In the genomic region with DNA sequence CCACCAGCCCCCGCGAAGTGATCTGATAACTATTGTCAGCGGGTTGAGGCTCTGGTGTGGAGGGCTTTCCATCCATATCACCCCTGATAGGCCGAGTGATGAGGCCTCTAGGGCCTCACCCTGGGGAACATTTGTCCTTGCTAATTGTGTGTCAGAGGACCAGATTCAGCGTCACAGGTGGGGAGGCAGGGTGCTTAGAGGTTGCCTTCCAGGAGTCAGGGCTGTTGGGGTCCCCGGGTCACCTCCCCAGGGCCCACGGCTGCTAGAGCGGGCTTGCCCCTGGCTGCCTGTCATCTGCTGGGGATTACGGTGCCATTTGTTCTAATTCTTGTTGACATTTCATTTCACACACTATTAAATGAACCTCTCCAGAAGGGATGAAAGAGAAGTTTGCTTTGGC, we compare ENCODE assay signal across 23 mouse cellular contexts. TPM values are rescaled to one million over a fixed set of nuclear protein-coding genes. Genes with fewer than 3 reads are reported as not detected.
A peak's percentile ranks its signal among the peaks of the same experiment; 100 is the strongest.
DNase-seq lines count a peak whose midpoint lies in the region; ATAC-seq lines count a peak whose summit lies in the region.
"Had no signal": no experiment of that assay in that cellular context is flagged by ENCODE, and none has a peak within 500 bp of the region (broad histone marks: within the 10 kb centered on the region; RNA-seq: fewer than 3 reads in every experiment).

No protein-coding gene starts in this region.

- no peaks in the 10 kb centered on the region for H3K27me3 ChIP-seq in midbrain, embryonic 11.5 days (ENCODE audit: control insufficient read depth, insufficient read depth, low read length)
- H3K27me3 ChIP-seq in midbrain, embryonic 10.5 days (ENCODE audit: low read depth, poor library complexity, severe bottlenecking): no peaks in the 10 kb centered on the region
- H3K27me3 ChIP-seq in embryonic facial prominence, embryonic 11.5 days (ENCODE audit: control insufficient read depth, insufficient read depth, low read length): no peaks in the 10 kb centered on the region
- H3K27me3 ChIP-seq in neural tube, embryonic 13.5 days: no peaks in the 10 kb centered on the region
- H3K27me3 ChIP-seq: heart, embryonic 15.5 days; midbrain, embryonic 12.5 days had no signal

- WGBS in midbrain, embryonic 11.5 days: 70% methylated on average over 9 of the region's 9 CpGs
- 71% methylated on average over 9 of the region's 9 CpGs for whole genome bisulfite sequencing in midbrain, embryonic 10.5 days
- 32% methylated on average over 9 of the region's 9 CpGs for WGBS in embryonic facial prominence, embryonic 11.5 days
- 57% methylated on average over 9 of the region's 9 CpGs for WGBS in neural tube, embryonic 13.5 days

- H3K4me2 ChIP-seq in midbrain, embryonic 11.5 days: no peak overlapping the region
- H3K4me2 ChIP-seq in embryonic facial prominence, embryonic 11.5 days (ENCODE audit: low read depth, low read length): no peak overlapping the region
- H3K4me2 ChIP-seq in neural tube, embryonic 13.5 days: no peak overlapping the region
- H3K4me2 ChIP-seq: heart, embryonic 15.5 days; midbrain, embryonic 12.5 days had no signal

- H3K4me3 ChIP-seq in midbrain, embryonic 11.5 days (ENCODE audit: low read depth, low read length): no peak overlapping the region
- H3K4me3 ChIP-seq in midbrain, embryonic 10.5 days: no peak overlapping the region
- H3K4me3 ChIP-seq in embryonic facial prominence, embryonic 11.5 days (ENCODE audit: low read depth, low read length): no peak overlapping the region
- H3K4me3 ChIP-seq in neural tube, embryonic 13.5 days: no peak overlapping the region
- H3K4me3 ChIP-seq: gastrocnemius, adult 2 months; heart, embryonic 15.5 days; midbrain, embryonic 12.5 days had no signal

- H3K9me3 ChIP-seq in midbrain, embryonic 11.5 days (ENCODE audit: control insufficient read depth, low read length): no peaks in the 10 kb centered on the region
- H3K9me3 ChIP-seq in midbrain, embryonic 10.5 days (replicated peaks): no peaks in the 10 kb centered on the region
- no peaks in the 10 kb centered on the region for H3K9me3 ChIP-seq in embryonic facial prominence, embryonic 11.5 days (replicated peaks; ENCODE audit: control insufficient read depth, low read length)
- H3K9me3 ChIP-seq in neural tube, embryonic 13.5 days: no peaks in the 10 kb centered on the region
- H3K9me3 ChIP-seq: heart, embryonic 15.5 days; midbrain, embryonic 12.5 days had no signal

- peak; percentile 72 for ATAC-seq in midbrain, embryonic 11.5 days (ENCODE audit: low FRiP score)
- ATAC-seq in embryonic facial prominence, embryonic 11.5 days (replicated peaks; ENCODE audit: insufficient number of reproducible peaks, low FRiP score, low TSS enrichment, low read depth): no peak
- ATAC-seq in neural tube, embryonic 13.5 days (ENCODE audit: low read depth): no peak; the same call in 1 of the 2 replicates
- ATAC-seq in erythroblast, adult 5-6 weeks (replicated peaks; ENCODE audit: low FRiP score, poor library complexity, severe bottlenecking): no peak
- ATAC-seq in megakaryocyte, adult 5-6 weeks (ENCODE audit: poor library complexity, severe bottlenecking): no peak
- ATAC-seq: activated CD4-positive, CD25-positive, alpha-beta regulatory T cell, adult 4 months; inflammation-experienced regulatory T-cells, adult 6 months had no signal

- peaks cover 8% of the 10 kb centered on the region for H3K4me1 ChIP-seq in midbrain, embryonic 11.5 days (ENCODE audit: control insufficient read depth, insufficient read depth, low read length)
- peaks cover 26% of the 10 kb centered on the region for H3K4me1 ChIP-seq in midbrain, embryonic 10.5 days
- no peaks in the 10 kb centered on the region; the same call in 1 of the 2 replicates for H3K4me1 ChIP-seq in embryonic facial prominence, embryonic 11.5 days (ENCODE audit: control insufficient read depth, insufficient read depth, low read length)
- H3K4me1 ChIP-seq in neural tube, embryonic 13.5 days (replicated peaks): peaks cover 29% of the 10 kb centered on the region
- H3K4me1 ChIP-seq: heart, embryonic 15.5 days had no signal

- H3K9ac ChIP-seq in midbrain, embryonic 11.5 days (ENCODE audit: low read length): no peak overlapping the region
- H3K9ac ChIP-seq in embryonic facial prominence, embryonic 11.5 days (replicated peaks; ENCODE audit: low read length): no peak overlapping the region
- no peak overlapping the region for H3K9ac ChIP-seq in neural tube, embryonic 13.5 days
- H3K9ac ChIP-seq: heart, embryonic 15.5 days; midbrain, embryonic 12.5 days had no signal

- DNase-seq in embryo, embryonic 10 days (ENCODE audit: low spot score): peak; percentile 32
- no peak for DNase-seq in embryo, embryonic 9.5 days (ENCODE audit: extremely low spot score)
- DNase-seq in midbrain, embryonic 11.5 days (ENCODE audit: low spot score, missing footprints): peak; percentile 71
- no peak for DNase-seq in midbrain, embryonic 10.5 days (ENCODE audit: low spot score)
- peak; percentile 38 for DNase-seq in embryonic facial prominence, embryonic 11.5 days (ENCODE audit: low spot score)
- DNase-seq: adrenal gland, postnatal 10 days; cerebellum, adult 18-20 months; cerebellum, postnatal 25 days; gastrocnemius, adult 2 months; heart, postnatal 36 days; kidney, adult 2 months; kidney, postnatal 10 days; left cerebral cortex, postnatal 4 days; lung, postnatal 4 days; thymus, postnatal 14 days had no signal

- no peak overlapping the region for H3K27ac ChIP-seq in midbrain, embryonic 11.5 days (ENCODE audit: low read depth, low read length)
- no peak overlapping the region for H3K27ac ChIP-seq in midbrain, embryonic 10.5 days (replicated peaks)
- H3K27ac ChIP-seq in embryonic facial prominence, embryonic 11.5 days (replicated peaks; ENCODE audit: low read depth, low read length): no peak overlapping the region
- 0 out of 2 replicates have a peak overlapping the region, but pooled peaks have one; percentile 6 for H3K27ac ChIP-seq in neural tube, embryonic 13.5 days (replicated peaks)
- H3K27ac ChIP-seq: gastrocnemius, adult 2 months; heart, embryonic 15.5 days had no signal

- H3K36me3 ChIP-seq in midbrain, embryonic 11.5 days (ENCODE audit: control insufficient read depth, insufficient read depth, low read length): no peaks in the 10 kb centered on the region
- H3K36me3 ChIP-seq in midbrain, embryonic 10.5 days: no peaks in the 10 kb centered on the region
- no peaks in the 10 kb centered on the region for H3K36me3 ChIP-seq in embryonic facial prominence, embryonic 11.5 days (replicated peaks; ENCODE audit: control insufficient read depth, insufficient read depth, low read depth, low read length)
- H3K36me3 ChIP-seq in neural tube, embryonic 13.5 days: no peaks in the 10 kb centered on the region
- H3K36me3 ChIP-seq: heart, embryonic 15.5 days; midbrain, embryonic 12.5 days had no signal

RNA-seq across cellular contexts. Expression of a gene that starts 42.8 kb away (rescaled TPM):
- 2.4 TPM in 2 replicates for polyA plus RNA-seq in midbrain, embryonic 11.5 days (2014; fragmentation: Nextera tagmentation; extraction: Ambion mirVana)
- 1.2 and 1.7 TPM in 2 replicates for polyA plus RNA-seq in midbrain, embryonic 10.5 days (2016; fragmentation: Nextera tagmentation; extraction: Ambion mirVana)
- 0.53 and 0.59 TPM in 2 replicates for polyA plus RNA-seq in embryonic facial prominence, embryonic 11.5 days (2014; fragmentation: Nextera tagmentation; extraction: Ambion mirVana)
- polyA plus RNA-seq in neural tube, embryonic 13.5 days (2015; fragmentation: Nextera tagmentation; extraction: Ambion mirVana): 4.4 and 4.6 TPM in 2 replicates
- 0.19 TPM in 1 of 2 replicates, not detected in the other for total RNA-seq in erythroblast, adult 5-6 weeks (2015; ENCODE audit: low replicate concordance)
- total RNA-seq in erythroblast, adult 5-6 weeks (2017; ENCODE audit: low replicate concordance): 0.84 TPM in 1 of 2 replicates, not detected in the other
- total RNA-seq in megakaryocyte, adult 5-6 weeks (2015): not detected in 2 replicates
- not detected in 2 replicates for total RNA-seq in megakaryocyte, adult 5-6 weeks (2017)
- total RNA-seq: neutrophil, adult 5-6 weeks had no signal
- polyA plus RNA-seq: activated CD4-positive, CD25-positive, alpha-beta regulatory T cell, adult 4 months; inflammation-experienced regulatory T-cells, adult 6 months had no signal

Comparison
In these comparisons a context has a peak if more than half of its experiments do, and no peak if none do; other contexts are left out.
1. DNase-seq: peak in embryo, embryonic 10 days (single experiment), midbrain, embryonic 11.5 days (single experiment) and embryonic facial prominence, embryonic 11.5 days (single experiment); none in embryo, embryonic 9.5 days (single experiment) and midbrain, embryonic 10.5 days (single experiment).